Mouse (Mus musculus) neural tube, embryonic 10.5 days (tissue): Measurements from ENCODE around the gene Pde10a.

Source experiments
- DNase-seq: peaks from one replicate; pipeline ENCODE4 v3.0.0-alpha.2; 2017; ENCODE audit warnings: low spot score; ENCODE audit errors: extremely low spot score

Pde10a gene

DNA sequence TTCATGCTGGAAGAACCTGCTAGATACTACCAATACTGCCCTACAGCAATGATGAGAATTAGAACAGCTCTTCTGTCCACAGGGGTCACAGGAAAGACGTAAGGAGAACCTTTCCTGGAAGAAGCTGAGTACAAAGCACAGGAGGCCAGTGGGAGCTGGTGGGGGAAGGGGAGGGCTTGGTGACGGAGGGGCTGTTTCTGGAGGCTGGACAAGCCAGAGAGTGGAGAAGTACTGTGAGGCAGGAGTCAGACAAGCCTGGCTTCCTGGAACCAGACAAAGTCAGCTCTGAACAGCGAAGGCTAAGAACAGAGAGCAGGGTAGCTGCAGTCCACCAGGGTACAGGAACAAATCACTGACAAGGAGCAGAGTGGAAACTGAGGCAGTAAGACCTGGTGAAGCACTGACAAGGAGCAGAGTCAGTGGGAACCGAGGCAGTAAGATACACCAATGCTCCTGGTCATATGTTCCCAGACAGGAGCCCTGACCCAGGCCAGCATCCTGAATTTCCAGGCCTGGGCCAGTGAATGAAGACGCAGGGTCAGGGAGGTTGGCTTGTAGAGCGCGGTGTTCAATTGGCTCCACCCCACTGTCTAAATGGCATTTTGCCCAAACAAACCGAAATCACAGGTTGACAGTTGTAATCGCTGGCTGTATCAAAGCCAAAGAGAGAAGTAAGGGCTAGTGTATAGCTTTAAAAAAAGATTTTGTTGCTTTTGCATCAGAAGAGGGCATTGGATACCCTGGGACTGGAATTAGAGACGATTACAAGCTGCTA, 314.3 kb downstream of the Pde10a start:
- DNase-seq, result no peak

- DNase-seq, result no peak
Observed at GRCm38 (mm10) chr17:8841094-8841493, 315.9 kb downstream of the Pde10a start.

DNA sequence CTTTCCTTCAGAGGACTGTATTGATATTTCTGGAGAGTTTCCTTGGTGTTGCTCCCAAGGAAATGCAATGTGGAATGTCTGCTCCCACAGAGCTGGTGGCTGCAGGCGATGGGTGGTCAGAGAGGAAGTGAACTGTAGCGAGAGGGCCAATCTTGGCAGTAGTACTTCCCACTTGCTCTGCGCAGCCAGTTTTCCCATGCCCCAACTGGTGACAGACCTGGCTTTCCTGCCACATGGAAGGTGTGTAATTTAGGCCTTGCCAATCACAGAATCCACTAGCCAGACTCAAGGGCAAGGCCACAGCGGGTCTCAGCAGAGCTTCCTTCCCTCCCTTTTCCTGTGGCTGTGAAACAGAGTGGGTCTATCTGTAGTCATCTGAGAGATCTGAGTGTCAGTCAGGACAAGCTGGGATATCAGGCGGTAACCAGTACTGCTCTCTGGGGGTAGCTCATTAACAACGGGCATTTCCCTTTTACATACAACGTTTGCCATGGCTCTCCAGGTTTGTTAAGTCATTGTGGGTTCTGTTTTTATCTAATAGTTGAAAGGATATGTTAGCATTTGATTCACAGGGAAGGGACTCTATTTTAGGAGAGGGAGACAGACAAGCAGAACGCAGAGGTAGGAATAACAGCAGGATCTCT, 316.8 kb downstream of the Pde10a start:
- DNase-seq, result no peak

DNA sequence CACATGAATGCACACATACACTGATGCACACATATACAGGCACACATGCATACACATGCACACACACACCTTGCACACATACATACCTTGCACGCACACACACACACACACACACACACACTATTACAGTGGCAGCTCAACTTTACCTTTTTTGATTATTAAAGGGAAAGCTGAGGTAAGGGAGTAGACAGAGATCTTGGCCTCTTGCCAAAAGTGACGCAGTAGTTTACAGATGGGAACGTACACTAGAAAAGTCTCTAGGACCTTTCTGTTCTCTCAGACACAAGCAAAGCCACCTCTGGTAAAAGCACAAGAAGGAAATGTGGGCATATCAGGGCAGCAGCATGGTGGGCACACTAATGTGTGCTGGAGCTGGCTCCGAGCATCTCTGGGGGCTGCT, 317.5 kb downstream of the Pde10a start:
- no peak for DNase-seq

DNA sequence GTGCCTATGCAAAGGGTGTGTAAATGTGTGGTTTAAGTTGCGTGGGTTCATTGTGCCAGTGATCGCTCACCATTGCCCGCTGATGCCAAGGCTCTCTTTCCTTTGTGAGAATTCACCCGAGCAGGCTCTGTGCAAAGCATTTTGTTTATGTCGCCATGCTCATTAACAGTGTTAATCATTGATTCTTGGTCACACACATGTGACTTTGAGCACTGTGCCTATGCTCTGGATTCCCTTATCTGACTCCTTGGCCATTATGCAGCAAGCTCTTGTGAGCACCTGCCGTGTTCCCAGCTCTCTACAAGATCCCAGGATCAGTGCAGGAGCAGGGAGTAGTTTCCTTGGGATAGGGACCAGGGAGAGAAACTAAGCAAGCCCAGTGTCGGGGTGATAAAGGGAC, 318.8 kb downstream of the Pde10a start:
- DNase-seq, result no peak

GRCm38 (mm10) chr17:8846506-8846905, 321.3 kb downstream of the Pde10a start:
- DNase-seq, result no peak

- DNase-seq, result no peak
Observed at GRCm38 (mm10) chr17:8847558-8847957, 322.4 kb downstream of the Pde10a start.

- DNase-seq, result no peak
Observed at GRCm38 (mm10) chr17:8851846-8852245, 326.7 kb downstream of the Pde10a start.

- DNase-seq, result peak; percentile 87
Observed at GRCm38 (mm10) chr17:8856430-8857371, 331.5 kb downstream of the Pde10a start.

GRCm38 (mm10) chr17:8858636-8859421, 333.7 kb downstream of the Pde10a start:
- no peak for DNase-seq

DNA sequence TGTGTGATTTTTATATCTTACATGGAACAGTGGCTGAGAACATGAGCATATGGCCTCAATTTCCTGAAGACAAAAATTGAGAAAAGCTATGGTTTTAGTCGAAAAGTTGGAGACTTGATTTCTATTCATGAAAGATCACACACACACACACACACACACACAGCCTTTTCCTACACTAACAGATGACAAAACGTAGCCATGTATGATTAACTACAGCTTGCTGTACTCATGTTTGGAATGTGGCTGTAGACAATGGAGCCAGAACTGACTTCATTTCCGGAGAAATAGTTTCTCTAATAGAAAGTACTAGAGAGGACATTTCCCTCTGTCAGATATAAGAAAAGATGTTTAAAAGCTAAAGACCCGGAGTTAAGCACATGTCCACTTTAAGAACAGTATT, 334.3 kb downstream of the Pde10a start:
- no peak for DNase-seq

- no peak for DNase-seq
Observed at GRCm38 (mm10) chr17:8864638-8865497, 339.7 kb downstream of the Pde10a start.

DNA sequence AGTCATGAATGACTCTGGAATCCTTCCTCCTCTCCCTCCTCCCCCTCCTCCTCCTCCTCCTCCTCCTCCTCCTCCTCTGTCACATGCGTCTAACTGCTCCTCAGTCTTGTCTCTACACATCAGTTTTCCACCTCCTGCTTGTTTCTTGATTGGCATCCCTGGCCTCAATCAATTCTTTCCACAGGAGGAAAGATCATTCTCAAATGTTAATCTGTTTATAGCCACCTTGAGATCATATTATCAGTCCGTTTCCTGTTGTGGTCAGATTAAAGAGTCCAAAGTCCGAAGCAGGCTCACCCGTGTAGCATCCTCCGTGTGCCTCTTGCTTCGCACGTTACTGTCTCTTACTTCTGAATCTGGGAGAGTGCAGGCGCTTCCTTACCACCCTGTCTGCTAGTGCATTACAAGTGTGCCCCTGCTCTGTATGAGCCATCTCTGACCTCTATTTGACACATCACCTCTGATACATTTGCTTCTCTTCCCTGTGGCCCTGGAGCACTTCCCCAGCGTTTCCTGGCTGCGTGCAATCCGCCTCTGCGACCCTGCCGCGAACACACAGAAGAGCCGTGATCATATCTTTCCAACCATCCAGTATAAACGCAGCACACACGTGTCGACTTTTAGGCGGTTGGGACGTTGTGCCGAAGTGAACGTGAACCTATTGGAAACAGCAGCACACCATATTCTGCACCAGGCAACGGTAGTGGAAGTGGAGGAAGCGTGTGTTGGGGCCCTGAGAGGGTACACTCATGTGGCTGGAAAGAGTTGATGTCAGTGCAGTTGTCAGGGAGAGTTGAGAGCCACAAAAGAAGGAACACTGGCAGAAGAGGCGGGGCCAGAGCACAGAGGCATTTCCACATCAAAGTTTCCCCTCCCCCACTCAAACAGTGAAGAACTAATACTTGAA, 342.4 kb downstream of the Pde10a start:
- no peak for DNase-seq

GRCm38 (mm10) chr17:8869287-8869686, 344.1 kb downstream of the Pde10a start:
- DNase-seq, result no peak

DNA sequence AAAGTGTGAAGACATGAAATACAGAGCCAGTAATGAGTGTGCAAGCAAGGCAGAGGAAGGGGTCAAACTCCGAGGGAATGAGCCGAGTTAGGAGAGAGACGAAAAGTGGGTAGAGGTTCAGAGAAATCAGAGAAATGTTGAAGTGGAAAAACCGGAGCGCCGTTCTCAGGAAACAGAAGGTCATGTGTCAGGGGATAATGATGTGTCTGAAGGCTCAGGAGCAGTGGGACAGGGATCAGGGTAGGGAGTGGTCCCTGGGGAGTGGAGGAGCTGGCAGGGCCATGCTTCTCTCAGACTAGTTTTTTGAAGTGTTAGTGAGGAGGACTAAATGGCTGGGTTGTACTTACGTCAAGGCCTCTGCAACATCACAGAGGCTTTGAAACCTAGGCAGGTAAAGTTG, 345.7 kb downstream of the Pde10a start:
- DNase-seq, result no peak

- no peak for DNase-seq
Observed at GRCm38 (mm10) chr17:8871396-8871795, 346.2 kb downstream of the Pde10a start.

GRCm38 (mm10) chr17:8871997-8872593, 346.9 kb downstream of the Pde10a start:
- DNase-seq, result no peak

GRCm38 (mm10) chr17:8872611-8873010, 347.4 kb downstream of the Pde10a start:
- no peak for DNase-seq

GRCm38 (mm10) chr17:8878056-8878455, 352.9 kb downstream of the Pde10a start:
- DNase-seq, result no peak
